Mouse (Mus musculus): ENCODE data around the gene Pgrmc2. TPM values are rescaled to one million over a fixed set of nuclear protein-coding genes. Genes with fewer than 3 reads are reported as not detected.

Gene Pgrmc2
- polyA plus RNA-seq, 1 experiment from 2014 or later = 39.1 TPM

GRCm38 (mm10) chr3:41092311-41092710, 9.5 kb upstream of the Pgrmc2 start:
- H3K9me3 ChIP-seq = no peaks in the 10 kb centered on the region
- no peak overlapping the region for H3K27ac ChIP-seq
- 70% methylated on average over 4 of the region's 4 CpGs for WGBS
- H3K4me3 ChIP-seq = no peak overlapping the region
- H3K4me2 ChIP-seq (replicated peaks) = no peak overlapping the region
- no peak for ATAC-seq (ENCODE audit: low FRiP score, low read depth)
- no peak overlapping the region for H3K9ac ChIP-seq
- H3K27me3 ChIP-seq = no peaks in the 10 kb centered on the region
- H3K36me3 ChIP-seq = no peaks in the 10 kb centered on the region
- no peaks in the 10 kb centered on the region for H3K4me1 ChIP-seq

- Histone ChIP-seq H3K4me3 (no peak overlapping the region), H3K9ac (no peak overlapping the region), H3K4me2 (replicated peaks) (no peak overlapping the region), H3K27ac (no peak overlapping the region), H3K36me3 (no peaks in the 10 kb centered on the region), H3K27me3 (no peaks in the 10 kb centered on the region), H3K9me3 (no peaks in the 10 kb centered on the region), H3K4me1 (no peaks in the 10 kb centered on the region)
- ATAC-seq (ENCODE audit: low FRiP score, low read depth) = no peak
- 80% methylated on average over 2 of the region's 2 CpGs for WGBS
Measured at GRCm38 (mm10) chr3:41090839-41091238, 8.0 kb upstream of the Pgrmc2 start.

GRCm38 (mm10) chr3:41087071-41087470, 4.2 kb upstream of the Pgrmc2 start:
- no peaks in the 10 kb centered on the region for H3K9me3 ChIP-seq
- no peak overlapping the region for H3K4me3 ChIP-seq
- H3K4me1 ChIP-seq = peaks cover 4% of the 10 kb centered on the region; the same call in 1 of the 2 replicates
- no peaks in the 10 kb centered on the region for H3K36me3 ChIP-seq
- no peaks in the 10 kb centered on the region for H3K27me3 ChIP-seq
- no peak overlapping the region for H3K27ac ChIP-seq
- H3K9ac ChIP-seq = no peak overlapping the region
- no peak overlapping the region for H3K4me2 ChIP-seq (replicated peaks)
- ATAC-seq (ENCODE audit: low FRiP score, low read depth) = no peak

GRCm38 (mm10) chr3:41084421-41084820, 1.6 kb upstream of the Pgrmc2 start:
- WGBS = 87% methylated on average over 5 of the region's 5 CpGs
- Histone ChIP-seq H3K4me2 (replicated peaks) (peak overlapping the region; percentile 72), H3K4me3 (peak overlapping the region; percentile 72; the same call in 1 of the 2 replicates)

GRCm38 (mm10) chr3:41083790-41084112, 905 bp upstream of the Pgrmc2 start:
- Histone ChIP-seq H3K4me3 (peak overlapping the region; percentile 72), H3K27ac (peak overlapping the region; percentile 81), H3K27me3 (no peaks in the 10 kb centered on the region), H3K4me1 (peaks cover 18% of the 10 kb centered on the region), H3K4me2 (replicated peaks) (peak overlapping the region; percentile 72), H3K9me3 (no peaks in the 10 kb centered on the region), H3K36me3 (no peaks in the 10 kb centered on the region), H3K9ac (peak overlapping the region; percentile 75)
- peak; percentile 12 for ATAC-seq (ENCODE audit: low FRiP score, low read depth)
- under 1% methylated on average over 6 of the region's 6 CpGs for WGBS

More at GRCm38 (mm10) chr3:41084421-41084820, 1.6 kb upstream of the Pgrmc2 start:
- no peak for ATAC-seq (ENCODE audit: low FRiP score, low read depth)
- H3K4me1 ChIP-seq = peaks cover 18% of the 10 kb centered on the region
- H3K27me3 ChIP-seq = no peaks in the 10 kb centered on the region
- no peak overlapping the region for H3K9ac ChIP-seq
- no peak overlapping the region for H3K27ac ChIP-seq
- H3K36me3 ChIP-seq = no peaks in the 10 kb centered on the region
- no peaks in the 10 kb centered on the region for H3K9me3 ChIP-seq

GRCm38 (mm10) chr3:41082520-41082884, 344 bp downstream of the Pgrmc2 start:
- H3K9me3 ChIP-seq = no peaks in the 10 kb centered on the region
- 1% methylated on average over 36 of the region's 43 CpGs for WGBS
- H3K4me2 ChIP-seq (replicated peaks) = peak overlapping the region; percentile 86
- peak overlapping the region; percentile 72 for H3K4me3 ChIP-seq
- peak; percentile 53 for ATAC-seq (ENCODE audit: low FRiP score, low read depth)
- H3K4me1 ChIP-seq = peaks cover 18% of the 10 kb centered on the region
- H3K9ac ChIP-seq = peak overlapping the region; percentile 91
- peak overlapping the region; percentile 77 for H3K27ac ChIP-seq
- no peaks in the 10 kb centered on the region for H3K27me3 ChIP-seq
- H3K36me3 ChIP-seq = no peaks in the 10 kb centered on the region

- Histone ChIP-seq H3K9ac (peak overlapping the region; percentile 91), H3K27me3 (no peaks in the 10 kb centered on the region), H3K36me3 (no peaks in the 10 kb centered on the region), H3K4me1 (peaks cover 18% of the 10 kb centered on the region), H3K27ac (peak overlapping the region; percentile 77), H3K9me3 (no peaks in the 10 kb centered on the region), H3K4me3 (peak overlapping the region; percentile 72), H3K4me2 (replicated peaks) (peak overlapping the region; percentile 86)
- WGBS = under 1% methylated on average over 23 of the region's 23 CpGs
- no peak for ATAC-seq (ENCODE audit: low FRiP score, low read depth)
Measured at GRCm38 (mm10) chr3:41081474-41082301, 1.2 kb downstream of the Pgrmc2 start.

- no peak for ATAC-seq (ENCODE audit: low FRiP score, low read depth)
- peak overlapping the region; percentile 86 for H3K4me2 ChIP-seq (replicated peaks)
- no peak overlapping the region for H3K9ac ChIP-seq
- no peaks in the 10 kb centered on the region for H3K9me3 ChIP-seq
- no peaks in the 10 kb centered on the region for H3K27me3 ChIP-seq
- H3K27ac ChIP-seq = no peak overlapping the region
- 43% methylated on average over 3 of the region's 3 CpGs for WGBS
- H3K4me3 ChIP-seq = peak overlapping the region; percentile 72
- H3K4me1 ChIP-seq = peaks cover 18% of the 10 kb centered on the region
- no peaks in the 10 kb centered on the region for H3K36me3 ChIP-seq
Measured at GRCm38 (mm10) chr3:41080724-41081123, 2.1 kb downstream of the Pgrmc2 start.

GRCm38 (mm10) chr3:41078673-41079072, 4.2 kb downstream of the Pgrmc2 start:
- no peak overlapping the region for H3K4me2 ChIP-seq (replicated peaks)
- no peaks in the 10 kb centered on the region for H3K36me3 ChIP-seq
- H3K4me1 ChIP-seq = peaks cover 13% of the 10 kb centered on the region
- H3K27ac ChIP-seq = no peak overlapping the region
- H3K4me3 ChIP-seq = no peak overlapping the region
- no peaks in the 10 kb centered on the region for H3K27me3 ChIP-seq
- no peak for ATAC-seq (ENCODE audit: low FRiP score, low read depth)
- no peaks in the 10 kb centered on the region for H3K9me3 ChIP-seq
- no peak overlapping the region for H3K9ac ChIP-seq
- 96% methylated on average over 2 of the region's 2 CpGs for WGBS

- H3K36me3 ChIP-seq = no peaks in the 10 kb centered on the region
- no peak overlapping the region for H3K4me3 ChIP-seq
- no peaks in the 10 kb centered on the region for H3K4me1 ChIP-seq
- no peak overlapping the region for H3K4me2 ChIP-seq (replicated peaks)
- H3K9ac ChIP-seq = no peak overlapping the region
- WGBS = 79% methylated on average over 8 of the region's 8 CpGs
- ATAC-seq (ENCODE audit: low FRiP score, low read depth) = no peak
- no peaks in the 10 kb centered on the region for H3K27me3 ChIP-seq
- no peaks in the 10 kb centered on the region for H3K9me3 ChIP-seq
- H3K27ac ChIP-seq = no peak overlapping the region
Measured at GRCm38 (mm10) chr3:41075376-41075775, 7.5 kb downstream of the Pgrmc2 start.

GRCm38 (mm10) chr3:41070519-41070918, 12.3 kb downstream of the Pgrmc2 start:
- Histone ChIP-seq H3K9ac (no peak overlapping the region), H3K4me2 (replicated peaks) (no peak overlapping the region), H3K27me3 (no peaks in the 10 kb centered on the region), H3K4me1 (peaks cover 3% of the 10 kb centered on the region; the same call in 1 of the 2 replicates), H3K27ac (no peak overlapping the region), H3K36me3 (peaks cover 33% of the 10 kb centered on the region), H3K9me3 (no peaks in the 10 kb centered on the region), H3K4me3 (no peak overlapping the region)
- no peak for ATAC-seq (ENCODE audit: low FRiP score, low read depth)
- WGBS = 65% methylated on average over 2 of the region's 2 CpGs

- WGBS = 84% methylated on average over 2 of the region's 2 CpGs
- H3K4me2 ChIP-seq (replicated peaks) = no peak overlapping the region
- no peak overlapping the region for H3K9ac ChIP-seq
- no peaks in the 10 kb centered on the region for H3K9me3 ChIP-seq
- ATAC-seq (ENCODE audit: low FRiP score, low read depth) = no peak
- H3K4me3 ChIP-seq = no peak overlapping the region
- H3K27ac ChIP-seq = no peak overlapping the region
- H3K36me3 ChIP-seq = peaks cover 60% of the 10 kb centered on the region
- no peaks in the 10 kb centered on the region for H3K27me3 ChIP-seq
- peaks cover 3% of the 10 kb centered on the region; the same call in 1 of the 2 replicates for H3K4me1 ChIP-seq
Measured at GRCm38 (mm10) chr3:41065320-41065719, 17.5 kb downstream of the Pgrmc2 start.

GRCm38 (mm10) chr3:41062758-41063157, 20.1 kb downstream of the Pgrmc2 start:
- Histone ChIP-seq H3K27me3 (no peaks in the 10 kb centered on the region), H3K4me2 (replicated peaks) (no peak overlapping the region), H3K36me3 (peaks cover 47% of the 10 kb centered on the region), H3K4me3 (no peak overlapping the region), H3K27ac (no peak overlapping the region), H3K9ac (no peak overlapping the region), H3K9me3 (no peaks in the 10 kb centered on the region), H3K4me1 (no peaks in the 10 kb centered on the region)
- no peak for ATAC-seq (ENCODE audit: low FRiP score, low read depth)
- 90% methylated on average over 2 of the region's 2 CpGs for WGBS
